7 mouse cellular contexts compared by ENCODE assay signal in genomic region chr12:103532020-103532648, GRCm38 (mm10). TPM values are rescaled to one million over a fixed set of nuclear protein-coding genes. Genes with fewer than 3 reads are reported as not detected.
DNase-seq lines count a peak whose midpoint lies in the region; ATAC-seq and TF ChIP-seq lines count a peak whose summit lies in the region.

Ppp4r4 (plus strand) TSS chr12:103532283.

- H3K4me2 ChIP-seq in embryonic facial prominence, embryonic 15.5 days (replicated peaks): peak within 1 kb of the TSS; percentile 100
- H3K4me2 ChIP-seq in limb, embryonic 12.5 days: peak within 1 kb of the TSS; percentile 94
- H3K4me2 ChIP-seq in midbrain, embryonic 15.5 days: peak within 1 kb of the TSS; percentile 90

- no peaks in the 10 kb centered on the region for H3K4me1 ChIP-seq in bone marrow, adult 2 months (ENCODE audit: control insufficient read depth, insufficient read depth, low read length)
- peaks cover 9% of the 10 kb centered on the region for H3K4me1 ChIP-seq in embryonic facial prominence, embryonic 15.5 days
- H3K4me1 ChIP-seq in limb, embryonic 12.5 days (replicated peaks): peaks cover 7% of the 10 kb centered on the region; the same call in 1 of the 2 replicates
- H3K4me1 ChIP-seq in midbrain, embryonic 15.5 days: peaks cover 6% of the 10 kb centered on the region

- H3K27ac ChIP-seq in bone marrow, adult 2 months (ENCODE audit: control insufficient read depth, insufficient read depth, low read depth, low read length, poor library complexity): no peak within 1 kb of the TSS
- H3K27ac ChIP-seq in embryonic facial prominence, embryonic 15.5 days (replicated peaks): no peak within 1 kb of the TSS
- no peak within 1 kb of the TSS for H3K27ac ChIP-seq in limb, embryonic 12.5 days
- peak within 1 kb of the TSS; percentile 73 for H3K27ac ChIP-seq in midbrain, embryonic 15.5 days

- TF ChIP-seq POLR2A in bone marrow, adult 2 months (IDR thresholded peaks at IDR 0.05; ENCODE audit: borderline replicate concordance, control insufficient read depth, low read depth, low read length): no peak

- WGBS in bone marrow, adult 2 months: 1% methylated on average over 55 of the region's 74 CpGs
- under 1% methylated on average over 39 of the region's 74 CpGs for WGBS in embryonic facial prominence, embryonic 15.5 days
- WGBS in limb, embryonic 12.5 days: under 1% methylated on average over 60 of the region's 74 CpGs
- under 1% methylated on average over 72 of the region's 74 CpGs for WGBS in midbrain, embryonic 15.5 days

- peaks cover 10% of the 10 kb centered on the region for H3K27me3 ChIP-seq in embryonic facial prominence, embryonic 15.5 days
- H3K27me3 ChIP-seq in limb, embryonic 12.5 days: peaks cover 16% of the 10 kb centered on the region
- no peaks in the 10 kb centered on the region for H3K27me3 ChIP-seq in midbrain, embryonic 15.5 days (replicated peaks)

- no peak for TF ChIP-seq CTCF in bone marrow, adult 2 months (IDR thresholded peaks at IDR 0.05; ENCODE audit: control insufficient read depth, insufficient read depth, low read length)

- H3K9ac ChIP-seq in embryonic facial prominence, embryonic 15.5 days: peak within 1 kb of the TSS; percentile 44
- H3K9ac ChIP-seq in limb, embryonic 12.5 days (replicated peaks): peak within 1 kb of the TSS; percentile 75
- peak within 1 kb of the TSS; percentile 73 for H3K9ac ChIP-seq in midbrain, embryonic 15.5 days

- H3K9me3 ChIP-seq in embryonic facial prominence, embryonic 15.5 days (replicated peaks): no peaks in the 10 kb centered on the region
- H3K9me3 ChIP-seq in limb, embryonic 12.5 days: no peaks in the 10 kb centered on the region
- H3K9me3 ChIP-seq in midbrain, embryonic 15.5 days: no peaks in the 10 kb centered on the region

- DNase-seq in heart, adult 8-10 months (ENCODE audit: low spot score): peak; percentile 84
- DNase-seq in kidney, adult 8-10 months: peak; percentile 93 to 94
- peak; percentile 86 to 90 for DNase-seq in spleen, adult 18-20 months

- ATAC-seq in embryonic facial prominence, embryonic 15.5 days (ENCODE audit: insufficient number of reproducible peaks, low FRiP score, low TSS enrichment, low read depth): peak; percentile 98
- peak; percentile 95 for ATAC-seq in limb, embryonic 12.5 days (ENCODE audit: insufficient number of reproducible peaks, insufficient read depth, low FRiP score, low TSS enrichment, low read depth)
- ATAC-seq in midbrain, embryonic 15.5 days (replicated peaks): peak; percentile 97

- no peaks in the 10 kb centered on the region for H3K36me3 ChIP-seq in embryonic facial prominence, embryonic 15.5 days
- no peaks in the 10 kb centered on the region for H3K36me3 ChIP-seq in limb, embryonic 12.5 days
- H3K36me3 ChIP-seq in midbrain, embryonic 15.5 days (replicated peaks): no peaks in the 10 kb centered on the region

- H3K4me3 ChIP-seq in bone marrow, adult 2 months (replicated peaks; ENCODE audit: control insufficient read depth, low read depth, low read length): peak within 1 kb of the TSS; percentile 22
- peak within 1 kb of the TSS; percentile 74 for H3K4me3 ChIP-seq in embryonic facial prominence, embryonic 15.5 days (replicated peaks)
- peak within 1 kb of the TSS; percentile 63 for H3K4me3 ChIP-seq in limb, embryonic 12.5 days (replicated peaks)
- H3K4me3 ChIP-seq in midbrain, embryonic 15.5 days: peak within 1 kb of the TSS; percentile 82

RNA-seq across cellular contexts. Expression of gene Ppp4r4, which starts in this region (rescaled TPM):
- polyA plus RNA-seq in bone marrow, adult 2 months (2011; ENCODE audit: insufficient read depth, insufficient read length, low replicate concordance, missing spikeins): 0.62 TPM in 1 of 2 replicates, not detected in the other
- 1.4 and 2.5 TPM in 2 replicates for polyA plus RNA-seq in embryonic facial prominence, embryonic 15.5 days (2015; fragmentation: Nextera tagmentation; extraction: Ambion mirVana)
- total RNA-seq in heart, adult 8-10 months (2022): 1 to 10 TPM in 1 of 4 experiments, under 1 TPM in 3; 0.22 to 1.6 (median 0.35) TPM
- 1.9 and 2.1 TPM in 2 replicates for polyA plus RNA-seq in limb, embryonic 12.5 days (2016; fragmentation: Nextera tagmentation; extraction: Ambion mirVana)
- 2.7 and 2.9 TPM in 2 replicates for polyA plus RNA-seq in midbrain, embryonic 15.5 days (2015; fragmentation: Nextera tagmentation; extraction: Ambion mirVana)

Comparison
In these comparisons a context has a peak if more than half of its experiments do, and no peak if none do; other contexts are left out.
1. H3K4me3 ChIP-seq: peak in every context shown above with its lines; median percentile 82 in midbrain, embryonic 15.5 days; 74 in embryonic facial prominence, embryonic 15.5 days; 63 in limb, embryonic 12.5 days; 22 in bone marrow, adult 2 months.